Mouse (Mus musculus) right cerebral cortex, postnatal 25 days (tissue): ENCODE data around the gene Kctd15.
A peak's percentile ranks its signal among the peaks of the same experiment; 100 is the strongest.

Experiments used
- DNase-seq: peaks from one replicate; pipeline ENCODE4 v3.0.0; 2022

Kctd15 gene

DNA sequence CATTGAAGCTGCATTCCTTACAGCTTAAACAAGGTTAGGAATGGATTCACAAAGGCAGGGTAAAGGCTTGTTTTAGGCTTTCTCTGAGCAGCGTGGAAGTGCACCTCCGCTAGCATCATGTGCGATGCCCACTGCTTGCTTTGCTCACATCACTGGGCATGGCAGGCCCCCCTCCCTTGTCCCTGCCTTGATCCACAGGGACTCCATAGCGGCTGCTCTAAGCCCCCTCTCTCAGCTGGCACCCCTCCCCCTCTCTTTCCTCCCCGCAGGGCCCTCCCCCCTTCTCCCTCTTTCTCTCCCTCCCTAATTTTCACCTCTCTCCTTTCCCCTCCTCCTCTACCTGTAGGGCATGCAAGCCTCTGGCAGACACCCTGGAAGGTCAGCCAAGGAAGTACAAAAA, 5.7 kb upstream of the Kctd15 start:
- DNase-seq = no peak

DNA sequence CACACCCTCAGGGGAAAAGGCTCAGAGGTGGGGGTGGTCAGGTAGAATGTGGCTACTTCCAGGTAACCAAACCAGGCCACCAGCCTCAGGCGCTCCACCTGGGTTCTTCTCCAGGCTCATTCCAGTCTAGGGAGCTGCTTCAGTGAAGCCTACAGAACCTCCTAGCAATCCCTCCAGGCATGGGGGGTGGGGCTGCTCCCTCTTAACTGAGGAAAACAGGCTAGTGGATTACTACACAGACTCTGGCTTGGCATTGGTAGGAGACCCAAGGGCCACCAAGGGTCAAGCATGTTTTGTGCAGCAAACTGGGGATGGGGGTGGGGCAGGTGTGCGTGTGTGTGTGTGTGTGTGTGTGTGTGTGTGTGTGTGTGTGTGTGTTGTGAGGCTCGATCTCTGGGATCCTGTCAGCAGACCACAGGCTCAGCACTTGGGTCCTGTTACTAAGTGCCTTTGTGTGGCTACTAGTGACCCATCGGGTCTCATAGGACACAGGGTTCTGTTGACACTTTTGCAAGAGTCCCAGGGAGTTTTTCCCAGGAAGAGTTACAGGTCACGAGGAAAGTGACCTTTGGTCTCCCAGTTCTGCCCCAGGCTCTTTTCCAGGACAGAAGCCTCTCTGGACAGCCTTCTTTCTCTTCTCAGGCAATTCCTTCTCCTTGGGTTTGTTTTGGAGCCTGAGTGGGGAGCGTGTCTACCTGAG, 3.0 kb upstream of the Kctd15 start:
- no peak for DNase-seq

DNA sequence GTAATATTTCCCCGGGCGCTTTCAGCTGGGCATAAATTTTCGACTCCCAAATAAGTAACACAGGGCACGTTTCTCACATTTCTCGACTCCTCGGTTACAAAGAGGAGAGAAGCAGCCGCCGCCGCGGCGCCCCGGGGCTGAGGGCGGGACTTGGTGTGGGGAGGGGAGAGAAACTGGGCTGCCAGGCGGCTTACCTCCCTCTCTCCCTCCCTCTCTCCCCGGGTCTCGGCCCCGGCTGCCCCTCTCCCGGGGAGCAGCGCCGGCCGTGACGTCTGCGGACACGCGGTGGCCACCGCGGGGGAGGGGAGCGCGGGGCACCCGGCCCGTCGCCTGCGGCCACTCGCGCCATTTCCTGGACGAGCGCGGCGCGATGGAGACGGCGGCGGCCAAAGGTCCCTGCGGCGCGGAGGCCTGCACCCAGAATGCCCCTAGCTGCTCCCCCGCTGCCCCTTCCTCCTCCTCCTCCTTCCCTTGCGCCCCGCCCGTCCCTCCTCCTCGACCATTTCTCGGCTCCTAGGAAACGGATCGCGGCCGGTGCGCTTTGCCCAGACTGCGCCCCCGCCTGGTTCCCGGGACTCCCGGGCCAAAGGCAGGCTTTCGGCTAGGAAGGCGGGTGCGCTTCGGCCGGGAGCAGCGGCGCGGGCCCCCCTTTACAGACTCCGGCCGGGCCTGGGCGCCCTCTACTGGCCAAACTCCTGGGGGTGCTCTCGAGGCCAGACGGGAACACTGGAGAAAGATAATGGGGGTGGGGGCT, 1.3 kb downstream of the Kctd15 start:
- peak; percentile 83 for DNase-seq

DNA sequence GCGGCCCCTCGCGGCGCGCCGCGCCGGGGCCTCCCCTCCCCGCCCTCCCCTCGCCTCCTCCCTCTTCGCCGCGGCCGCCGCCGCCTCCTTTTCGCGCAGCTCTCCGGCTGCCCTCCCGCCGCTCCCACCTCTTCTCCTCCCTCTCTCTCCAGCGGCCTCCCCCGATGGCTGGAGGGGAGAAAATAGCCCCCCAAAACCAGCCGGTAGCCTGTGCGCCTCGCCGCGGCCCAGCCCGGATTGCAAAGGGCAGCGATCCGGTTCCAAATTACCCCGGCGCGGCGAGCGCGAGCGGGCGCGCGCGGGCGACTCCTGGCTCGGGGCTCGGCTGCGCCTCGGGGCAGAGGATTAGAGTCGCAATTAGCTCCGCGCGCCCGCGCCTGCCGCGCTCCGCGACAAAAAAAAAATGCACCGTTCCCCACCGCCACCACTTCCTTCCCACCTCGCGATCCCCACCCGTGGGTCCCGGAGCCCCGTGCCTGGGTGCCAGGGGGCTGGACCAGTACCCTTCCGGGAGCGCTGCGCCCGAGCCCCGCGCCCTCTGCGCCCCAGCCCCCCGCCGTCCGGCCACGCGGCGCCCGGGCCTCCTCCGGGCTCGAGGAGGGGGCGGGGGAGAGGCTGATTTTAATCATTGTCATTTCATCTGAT, 2.0 kb downstream of the Kctd15 start:
- DNase-seq = peak; percentile 71

DNA sequence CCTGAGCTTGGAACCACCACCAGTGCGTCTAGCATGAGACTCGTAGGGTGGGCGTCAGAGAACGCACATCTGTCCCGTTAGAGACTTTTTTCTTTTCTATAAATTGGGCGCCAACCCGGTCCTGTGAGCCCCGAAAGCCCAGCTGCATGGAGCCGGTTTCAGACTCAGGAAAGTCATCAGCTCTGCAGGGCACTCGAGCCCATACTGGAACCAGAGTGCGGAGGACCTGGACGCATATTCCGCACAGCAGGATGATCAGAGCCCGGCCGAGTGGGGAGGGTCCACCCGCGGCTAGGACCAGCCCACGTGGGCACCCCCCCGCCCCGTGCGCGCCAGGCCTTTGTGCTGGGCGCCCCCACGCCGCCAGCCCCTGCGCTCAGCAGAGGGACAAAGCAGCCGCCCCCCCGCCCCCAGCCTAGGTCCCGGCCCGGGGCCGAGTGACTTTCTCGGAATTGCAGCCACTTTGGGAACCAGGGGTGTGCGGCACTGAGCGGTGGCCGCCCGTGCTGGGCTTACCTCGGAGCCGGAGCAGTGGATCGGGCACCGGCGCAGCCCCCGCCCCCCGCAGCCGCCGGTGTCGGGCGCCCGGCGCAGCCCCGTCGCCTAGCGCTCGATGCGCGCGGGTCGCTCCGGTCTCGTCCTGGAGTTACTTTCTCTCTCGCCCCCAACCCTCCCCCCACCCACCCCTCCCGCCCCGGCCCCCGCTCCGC, 2.6 kb downstream of the Kctd15 start:
- no peak for DNase-seq

DNA sequence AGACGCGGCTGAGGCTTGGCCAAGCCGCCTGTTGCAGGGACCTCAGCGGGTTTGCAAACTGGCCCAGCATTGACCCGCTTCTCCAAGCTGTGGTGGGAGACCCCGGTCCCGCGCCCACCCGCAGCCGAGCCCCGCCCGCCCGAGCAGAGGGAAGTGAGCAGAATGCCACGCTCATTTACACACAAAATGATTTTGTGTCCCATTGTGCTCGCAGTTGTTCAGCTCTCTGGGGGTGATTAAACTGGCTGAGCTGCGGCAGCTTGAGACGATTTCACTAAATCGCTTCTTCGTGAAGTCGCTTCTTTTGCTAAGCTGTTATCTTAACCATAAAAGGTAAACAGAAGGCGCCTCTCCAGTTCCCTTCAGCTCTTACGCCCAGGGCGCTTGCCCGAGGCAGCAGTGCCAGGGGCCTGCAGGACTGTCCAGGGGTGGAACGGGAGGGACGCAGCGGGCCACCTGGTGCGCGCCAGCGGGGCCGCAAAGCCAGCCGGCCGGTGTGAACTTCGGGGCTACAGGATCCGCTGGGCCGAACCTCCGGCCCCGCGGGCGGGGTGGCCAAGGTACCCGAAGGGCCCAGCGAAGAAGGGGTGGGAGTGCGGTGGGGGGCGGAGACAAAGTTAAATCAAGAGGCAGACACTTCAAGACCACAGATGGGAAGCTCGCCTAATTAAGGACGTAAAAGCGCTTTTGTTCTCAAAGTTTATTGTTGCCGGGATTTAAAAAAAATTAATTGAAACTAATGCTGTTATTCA, 3.6 kb downstream of the Kctd15 start:
- no peak for DNase-seq

DNA sequence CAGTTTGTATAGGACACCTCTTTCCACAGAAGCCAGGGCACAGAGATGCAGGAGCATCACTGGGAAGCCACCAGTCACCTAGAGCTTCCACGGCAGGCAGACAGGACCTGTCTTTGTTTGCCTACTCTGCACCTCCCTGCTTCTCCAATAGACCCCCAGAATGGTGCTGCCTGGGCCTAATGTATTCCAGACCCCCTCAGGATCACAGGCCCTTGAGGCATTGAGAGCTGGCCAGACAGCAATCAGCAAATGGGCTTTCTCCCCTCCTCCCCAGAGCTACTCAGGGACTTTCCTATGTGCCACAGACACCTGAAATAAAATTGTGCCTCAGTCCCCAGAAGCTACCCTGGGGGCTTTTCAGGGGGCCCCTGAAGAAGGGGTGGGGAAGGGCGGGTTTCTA, 5.2 kb downstream of the Kctd15 start:
- no peak for DNase-seq

DNA sequence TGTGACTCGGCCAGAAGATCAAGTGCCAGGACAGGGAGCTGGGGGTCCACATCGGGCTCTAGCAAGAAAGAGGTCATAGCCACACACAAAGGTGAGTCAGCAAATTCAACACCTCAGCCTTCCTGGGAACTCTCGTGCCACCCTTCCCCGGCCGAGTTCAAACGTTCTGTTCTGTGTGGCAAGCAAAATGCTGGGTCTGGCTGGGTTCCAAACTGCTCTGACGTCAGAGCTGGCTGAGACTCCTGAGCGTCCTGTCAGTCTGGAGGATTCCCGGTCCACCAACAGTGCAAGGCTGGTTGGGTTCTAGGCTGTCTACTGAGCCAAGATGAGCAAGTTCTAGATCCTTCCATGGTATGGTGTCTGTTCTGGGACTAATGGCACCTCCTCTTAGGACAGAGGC, 9.5 kb downstream of the Kctd15 start:
- DNase-seq = no peak

DNA sequence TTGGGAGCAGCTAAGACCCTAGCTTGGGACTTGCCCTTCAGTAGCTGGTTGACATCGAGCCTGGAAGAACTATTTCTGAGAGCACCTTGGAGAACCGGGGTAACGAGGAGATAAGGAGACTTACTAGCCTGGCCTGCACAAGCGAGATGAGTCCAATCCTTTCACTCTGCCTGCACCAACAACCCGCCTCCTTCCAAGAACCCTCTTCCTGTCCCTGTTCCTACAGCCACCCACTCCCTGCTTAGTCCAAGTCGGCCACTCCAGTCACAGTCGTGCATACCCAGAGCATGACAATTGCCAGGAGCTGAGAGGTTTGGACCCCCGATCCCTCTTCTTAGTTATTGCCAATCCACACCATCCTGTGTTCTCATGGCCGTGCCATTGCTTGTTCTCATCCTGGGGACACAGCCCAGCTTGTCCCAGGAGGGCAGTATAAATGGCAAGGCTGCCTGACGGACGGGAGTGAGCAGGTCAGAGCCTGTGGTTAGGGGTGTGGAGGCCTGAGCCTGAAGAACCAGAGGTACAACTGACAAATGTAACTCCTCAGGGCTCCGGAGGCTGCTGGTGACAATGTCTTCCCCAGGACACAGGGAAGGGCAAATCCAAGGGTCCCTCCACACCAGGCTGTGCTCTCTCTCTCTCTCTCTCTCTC, 10.3 kb downstream of the Kctd15 start:
- DNase-seq = no peak

DNA sequence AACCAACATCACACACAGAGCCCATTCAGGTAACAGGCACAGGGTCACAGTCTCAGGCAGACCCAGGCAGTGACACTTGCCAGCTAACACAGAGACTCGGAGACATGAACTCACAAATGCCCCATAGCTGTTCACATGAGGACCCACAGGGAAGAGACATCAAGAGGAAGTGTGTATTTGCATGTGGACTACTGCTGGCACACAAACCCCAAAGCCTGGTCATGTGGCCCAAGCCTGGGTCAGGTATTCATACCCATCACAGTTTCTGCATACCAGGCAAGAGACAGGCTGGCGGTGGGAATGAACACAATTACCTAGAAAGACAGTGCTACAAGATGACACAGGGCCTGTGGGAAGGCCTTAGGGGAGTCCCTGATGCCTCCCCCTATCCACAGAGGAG, 10.9 kb downstream of the Kctd15 start:
- DNase-seq = no peak

DNA sequence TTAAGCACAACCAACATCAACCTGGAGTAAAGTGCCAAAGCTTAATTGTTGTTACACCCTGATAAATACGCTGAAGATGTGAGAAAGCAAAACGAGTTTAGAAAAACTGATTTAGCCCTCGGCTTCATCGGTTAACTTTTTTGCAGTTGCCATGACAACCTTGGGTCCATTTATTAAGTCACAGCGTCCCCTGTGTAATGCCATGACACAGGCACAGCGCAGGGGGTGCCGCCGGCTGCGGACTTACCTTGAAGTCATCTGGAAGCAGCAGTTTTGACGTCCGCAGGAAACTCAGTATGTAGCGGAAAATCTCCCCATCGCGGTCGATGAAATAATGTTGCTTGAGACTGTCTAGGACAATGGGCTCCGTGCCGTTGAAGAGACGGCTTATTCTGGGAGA, 11.9 kb downstream of the Kctd15 start:
- DNase-seq = no peak

DNA sequence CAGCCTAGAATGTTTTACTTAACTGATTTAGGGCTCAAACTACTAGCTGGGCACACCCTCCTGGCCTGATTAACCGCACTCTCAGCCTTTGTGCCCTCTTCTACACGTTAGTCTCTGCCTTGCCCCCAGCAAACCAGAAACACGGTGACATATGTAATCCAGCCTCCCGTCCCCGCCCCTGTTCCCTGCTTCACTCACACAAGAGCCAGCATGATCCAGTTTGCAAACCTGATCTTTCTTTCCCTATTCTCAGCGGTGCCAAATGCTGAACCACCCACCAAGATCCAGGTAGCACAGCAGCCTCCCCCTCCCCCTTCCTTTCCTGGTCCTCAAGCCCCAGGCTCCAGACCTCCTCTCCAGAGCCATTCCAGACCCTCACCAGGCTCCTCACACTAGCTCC, 13.2 kb downstream of the Kctd15 start:
- DNase-seq = no peak

DNA sequence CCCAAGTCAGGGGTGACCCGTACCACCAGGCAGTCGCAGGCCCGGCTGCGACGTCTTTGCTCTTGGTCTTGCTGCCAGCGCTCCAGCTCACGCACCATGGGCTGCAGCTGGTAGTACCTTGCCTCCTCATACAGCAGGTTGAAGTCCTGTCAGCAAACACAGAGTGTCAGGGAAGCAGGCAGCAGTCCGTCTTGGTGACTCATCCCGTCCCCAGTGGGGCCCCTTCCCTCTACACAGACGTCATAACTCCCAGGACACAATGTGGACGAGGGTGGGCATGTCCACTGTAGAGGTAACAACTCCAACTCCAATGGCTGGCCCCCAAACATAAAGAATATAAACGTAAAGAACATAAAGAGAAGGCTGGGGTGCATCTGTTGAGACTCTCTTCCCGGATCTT, 14.6 kb downstream of the Kctd15 start:
- no peak for DNase-seq

DNA sequence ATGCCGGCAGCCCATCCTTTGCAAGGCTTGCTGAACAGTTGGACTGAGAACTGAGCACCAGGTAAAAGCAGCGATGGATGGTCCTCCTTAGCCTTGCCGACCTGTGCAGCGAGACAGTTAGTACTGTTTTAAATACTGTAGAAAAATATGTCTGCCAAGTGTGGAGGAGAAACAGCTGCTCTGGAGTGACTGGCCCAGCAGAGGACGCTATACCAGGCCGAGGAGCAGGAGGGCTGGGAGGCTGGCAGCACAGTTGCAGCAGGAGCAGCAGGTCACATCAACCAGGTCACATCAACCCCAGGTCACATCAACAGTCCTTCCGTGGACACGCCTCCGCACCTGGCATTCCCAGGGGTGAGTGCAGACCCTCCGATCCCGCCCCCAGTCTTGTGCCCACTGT, 16.7 kb downstream of the Kctd15 start:
- no peak for DNase-seq

DNA sequence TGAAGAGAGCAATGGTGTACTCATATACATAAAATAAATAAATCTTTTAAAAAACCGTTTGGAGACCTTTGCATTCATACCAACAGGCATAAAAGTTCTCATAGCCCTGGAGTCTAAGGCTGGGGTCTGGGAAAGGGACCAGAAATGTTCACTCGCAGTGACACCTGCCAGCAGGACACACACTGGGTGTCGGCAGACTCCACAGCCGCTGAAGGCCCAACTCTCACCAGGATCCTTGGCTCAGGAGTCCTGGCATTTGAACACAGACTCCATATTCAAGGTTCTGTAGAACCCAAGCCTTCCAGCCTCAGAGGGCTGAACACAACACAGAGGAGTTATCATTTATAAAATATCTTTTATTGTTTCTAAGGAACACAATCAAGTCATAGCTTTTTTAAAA, 19.9 kb downstream of the Kctd15 start:
- DNase-seq = no peak

DNA sequence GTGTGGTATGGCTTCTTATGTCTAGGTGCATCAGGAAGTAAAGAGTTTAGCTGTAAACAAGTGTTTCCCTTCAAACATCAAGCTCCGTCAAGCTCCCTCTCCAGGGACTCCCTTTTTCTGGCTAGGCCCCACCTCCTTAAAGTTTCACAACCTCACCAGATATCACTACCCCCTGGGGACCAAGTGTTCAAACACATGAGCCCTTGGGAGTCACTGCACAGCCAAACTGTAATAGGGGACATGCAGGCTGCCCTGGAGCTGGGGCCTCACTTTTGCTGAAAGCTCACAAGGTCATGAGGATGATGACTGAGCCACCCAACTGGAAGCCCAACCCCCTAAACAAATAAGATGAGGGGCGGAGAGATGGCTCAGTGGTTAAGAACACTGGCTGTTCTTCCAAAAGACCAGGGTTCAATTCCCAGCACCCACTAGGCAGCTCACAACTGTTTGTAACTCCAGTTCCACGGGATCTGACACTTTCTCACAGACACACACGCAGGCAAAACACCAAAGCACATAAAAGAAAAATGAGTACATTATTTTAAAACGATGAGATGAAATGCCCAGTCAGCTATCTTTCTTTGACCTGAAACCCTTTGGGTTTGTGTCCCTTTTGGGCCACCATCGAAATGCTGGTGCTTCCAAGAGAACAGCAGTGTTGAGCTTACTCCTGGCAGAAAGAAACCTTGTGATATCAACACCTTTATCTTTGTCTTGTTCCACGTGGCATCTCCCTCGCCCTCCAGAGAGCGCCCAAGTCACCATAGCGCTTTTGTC, 23.4 kb downstream of the Kctd15 start:
- DNase-seq = no peak

DNA sequence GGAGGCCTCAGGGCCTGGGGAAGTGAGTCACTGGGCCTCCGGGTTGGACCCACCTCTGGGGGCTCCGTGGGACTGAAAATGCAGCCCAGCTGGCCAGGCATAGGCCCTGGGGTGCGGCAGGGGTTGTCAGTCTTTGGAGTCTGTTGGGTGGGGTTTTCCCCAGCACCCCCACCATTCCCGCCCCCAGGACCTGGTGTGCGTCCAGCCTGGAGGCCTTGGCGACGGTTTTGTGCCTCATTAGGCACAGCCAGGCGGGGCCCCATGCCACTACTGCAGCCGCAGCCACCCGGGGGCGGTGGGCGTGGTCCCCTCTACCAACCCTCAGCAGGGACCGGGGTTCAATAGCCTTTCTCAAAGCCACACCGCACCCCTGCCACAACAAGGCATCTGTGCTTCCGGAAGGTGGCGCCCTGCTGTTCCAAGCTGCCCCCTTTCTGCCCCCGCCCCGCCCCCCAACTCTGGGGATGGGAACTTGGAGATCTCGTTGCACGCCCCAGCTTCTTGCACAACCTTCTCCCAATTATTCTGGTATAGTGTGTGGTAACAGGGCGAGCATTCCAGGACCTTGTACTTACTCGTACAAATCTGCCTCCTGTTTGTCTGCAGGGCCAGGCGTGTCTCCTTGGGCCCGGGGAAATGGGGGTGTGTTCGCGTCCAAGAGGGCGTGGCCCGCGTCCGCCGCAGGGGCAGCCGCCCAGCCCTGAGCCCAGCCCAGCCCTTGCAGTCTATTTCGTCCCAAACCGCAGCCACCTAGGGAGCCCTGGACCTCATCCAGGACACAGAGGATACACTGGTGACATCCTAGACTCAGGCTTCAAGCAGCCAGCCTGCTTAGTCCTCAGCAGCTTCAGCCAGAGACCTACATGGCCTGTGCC, 26.1 kb downstream of the Kctd15 start:
- DNase-seq = peak; percentile 29

DNA sequence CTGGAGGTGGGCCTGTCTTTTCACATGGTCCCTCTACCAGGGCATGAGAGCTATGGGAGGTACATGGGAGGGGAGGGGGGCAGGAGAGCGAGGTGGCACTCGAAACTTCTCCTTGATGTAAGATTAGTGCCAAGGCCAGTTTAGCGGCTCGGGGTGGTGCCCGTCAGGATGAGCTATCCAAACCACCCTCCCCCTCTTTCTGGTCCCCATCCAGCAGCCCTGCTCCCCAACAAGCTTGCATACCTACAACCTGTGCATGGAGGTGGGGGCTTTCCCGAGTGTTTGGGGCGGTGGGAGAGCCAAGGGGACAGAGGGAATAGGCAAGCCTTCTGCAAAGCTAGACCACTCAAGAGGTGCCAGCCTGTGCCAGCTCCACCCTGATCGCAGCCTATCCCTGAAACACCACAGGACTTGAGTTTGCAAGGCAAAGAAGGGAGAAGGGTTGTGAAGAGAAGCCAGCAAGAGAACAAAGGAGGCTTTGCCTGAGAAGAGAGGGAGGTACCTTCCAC, 26.8 kb downstream of the Kctd15 start:
- no peak for DNase-seq

DNA sequence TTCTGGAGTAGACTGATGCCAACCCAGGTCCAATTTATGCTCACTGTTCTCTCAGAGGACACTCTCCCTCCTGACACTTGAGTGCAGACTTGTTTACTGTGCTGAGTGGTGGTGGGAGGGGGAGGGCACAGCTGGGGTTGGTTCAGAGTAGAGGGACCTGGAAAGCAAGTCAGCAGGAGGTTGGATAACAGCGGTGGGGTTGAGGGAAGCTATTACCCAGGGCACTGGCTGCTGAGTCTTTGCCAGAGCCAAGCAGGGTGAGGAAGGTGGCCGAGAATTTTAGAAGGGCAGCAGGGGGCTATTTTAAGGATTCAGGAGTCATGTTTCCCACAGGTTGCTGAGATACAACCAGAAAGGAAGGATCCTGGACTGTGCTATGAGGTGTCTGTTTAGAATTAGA, 36.1 kb downstream of the Kctd15 start:
- no peak for DNase-seq
